Mouse (Mus musculus) left cerebral cortex, adult 8-10 months (tissue): ENCODE results near the gene Bloc1s2. TPM values are rescaled to one million over a fixed set of nuclear protein-coding genes. Genes with fewer than 3 reads are reported as not detected.

ENCODE experiments used
- DNase-seq, 2 experiments: peaks; one replicate each; pipeline ENCODE4 v3.0.0; 2022; ENCODE audit warnings: low spot score in 2 of 2
- total RNA-seq, 4 experiments: library from RNA; stranded (reverse); gene quantifications; 2 replicates each; pipeline ENCODE4 v1.2.4; 2022

Bloc1s2 gene
- total RNA-seq, result 10 to 100 TPM; 53.2 to 61.1 (median 58.7) TPM

- peak; percentile 77 to 86 for DNase-seq
These were observed at the start of gene Bloc1s2 for GRCm38 (mm10) chr19:44145702-44146567. TSS of gene Bloc1s2 (minus strand) at chr19:44146446.

- peak; percentile 22 to 64 for DNase-seq
These were observed 48.9 kb upstream of the Bloc1s2 start for GRCm38 (mm10) chr19:44195138-44195537.

- DNase-seq, result no peak
These were observed 47.7 kb upstream of the Bloc1s2 start for GRCm38 (mm10) chr19:44193906-44194305.

GRCm38 (mm10) chr19:44192342-44192741 is 46.1 kb upstream of the Bloc1s2 start, which contains the start of gene Pkd2l1:
TSS of gene Pkd2l1 (minus strand) at chr19:44192442.
- DNase-seq, result no peak

GRCm38 (mm10) chr19:44189056-44189455 is 42.8 kb upstream of the Bloc1s2 start:
- no peak for DNase-seq

- DNase-seq, result no peak
These were observed 37.7 kb upstream of the Bloc1s2 start for GRCm38 (mm10) chr19:44183968-44184367.

- DNase-seq, result no peak
These were observed 34.3 kb upstream of the Bloc1s2 start for GRCm38 (mm10) chr19:44180502-44180901.

GRCm38 (mm10) chr19:44176741-44177140 is 30.5 kb upstream of the Bloc1s2 start:
- no peak for DNase-seq

GRCm38 (mm10) chr19:44174835-44175234 is 28.6 kb upstream of the Bloc1s2 start:
- DNase-seq, result no peak

- DNase-seq, result no peak
These were observed 15.3 kb upstream of the Bloc1s2 start for GRCm38 (mm10) chr19:44161515-44161914.

GRCm38 (mm10) chr19:44159386-44159785 is 13.1 kb upstream of the Bloc1s2 start:
- no peak for DNase-seq

GRCm38 (mm10) chr19:44157005-44157404 is 10.8 kb upstream of the Bloc1s2 start:
- no peak for DNase-seq

- no peak for DNase-seq
These were observed 7.5 kb upstream of the Bloc1s2 start for GRCm38 (mm10) chr19:44153781-44154180.

- DNase-seq, result no peak
These were observed 2.7 kb upstream of the Bloc1s2 start for GRCm38 (mm10) chr19:44148991-44149390.

- DNase-seq, result no peak
These were observed 2.1 kb upstream of the Bloc1s2 start for GRCm38 (mm10) chr19:44148345-44148744.

- no peak for DNase-seq
These were observed 705 bp upstream of the Bloc1s2 start for GRCm38 (mm10) chr19:44146951-44147350.

- DNase-seq, result no peak
These were observed 278 bp upstream of the Bloc1s2 start for GRCm38 (mm10) chr19:44146568-44146879.

- DNase-seq, result no peak
These were observed 1.9 kb downstream of the Bloc1s2 start for GRCm38 (mm10) chr19:44144366-44144765.

- DNase-seq, result no peak
These were observed 10.2 kb downstream of the Bloc1s2 start for GRCm38 (mm10) chr19:44135960-44136485.

GRCm38 (mm10) chr19:44135072-44135959 is 10.9 kb downstream of the Bloc1s2 start, which contains the start of gene Cwf19l1:
TSS of gene Cwf19l1 (minus strand) at chr19:44135876.
- peak; percentile 76 to 83 for DNase-seq

- DNase-seq, result no peak
These were observed 13.3 kb downstream of the Bloc1s2 start for GRCm38 (mm10) chr19:44132917-44133316.

- DNase-seq, result no peak
These were observed 17.7 kb downstream of the Bloc1s2 start for GRCm38 (mm10) chr19:44128560-44128959.
